ENCODE assay signal across 13 mouse cellular contexts in genomic region chr7:27514961-27515360, GRCm38 (mm10). TPM values are rescaled to one million over a fixed set of nuclear protein-coding genes. Genes with fewer than 3 reads are reported as not detected.
"Had no signal": no experiment of that assay in that cellular context is flagged by ENCODE, and none has a peak within 500 bp of the region (broad histone marks: within the 10 kb centered on the region; RNA-seq: fewer than 3 reads in every experiment).

No protein-coding gene starts in this region.

- H3K9me3 ChIP-seq: midbrain, embryonic 13.5 days had no signal

- H3K27ac ChIP-seq: kidney, postnatal 0 days; limb, embryonic 15.5 days; liver, embryonic 15.5 days; midbrain, embryonic 13.5 days had no signal

- H3K4me1 ChIP-seq: limb, embryonic 15.5 days; liver, embryonic 15.5 days; midbrain, embryonic 13.5 days had no signal

- H3K9ac ChIP-seq: limb, embryonic 15.5 days; liver, embryonic 15.5 days; midbrain, embryonic 13.5 days had no signal

- H3K4me3 ChIP-seq: limb, embryonic 15.5 days; liver, embryonic 15.5 days; midbrain, embryonic 13.5 days; myocyte had no signal

- H3K4me2 ChIP-seq: limb, embryonic 15.5 days; liver, embryonic 15.5 days; midbrain, embryonic 13.5 days had no signal

- H3K36me3 ChIP-seq: liver, embryonic 15.5 days; midbrain, embryonic 13.5 days had no signal

- DNase-seq: kidney, adult 2 months; kidney, postnatal 36 days; layer of hippocampus, adult 9-11 months; layer of hippocampus, postnatal 36 days; lung, postnatal 10 days; thymus, postnatal 36 days had no signal

- H3K27me3 ChIP-seq: limb, embryonic 15.5 days; liver, embryonic 15.5 days; midbrain, embryonic 13.5 days had no signal

- ATAC-seq: midbrain, embryonic 13.5 days had no signal

RNA-seq across cellular contexts. Expression of gene Hipk4, which starts 8.1 kb away (rescaled TPM):
- total RNA-seq: layer of hippocampus, adult 18-20 months; layer of hippocampus, postnatal 36 days; neutrophil, adult 5-6 weeks had no signal
